Mouse (Mus musculus): ENCODE measurements around the gene Epha2. TPM values are rescaled to one million over a fixed set of nuclear protein-coding genes. Genes with fewer than 3 reads are reported as not detected.
A peak's percentile ranks its signal among the peaks of the same experiment; 100 is the strongest.

The Epha2 gene
- polyA plus RNA-seq, 1 experiment from 2014 or later, result 1.6 TPM

DNA sequence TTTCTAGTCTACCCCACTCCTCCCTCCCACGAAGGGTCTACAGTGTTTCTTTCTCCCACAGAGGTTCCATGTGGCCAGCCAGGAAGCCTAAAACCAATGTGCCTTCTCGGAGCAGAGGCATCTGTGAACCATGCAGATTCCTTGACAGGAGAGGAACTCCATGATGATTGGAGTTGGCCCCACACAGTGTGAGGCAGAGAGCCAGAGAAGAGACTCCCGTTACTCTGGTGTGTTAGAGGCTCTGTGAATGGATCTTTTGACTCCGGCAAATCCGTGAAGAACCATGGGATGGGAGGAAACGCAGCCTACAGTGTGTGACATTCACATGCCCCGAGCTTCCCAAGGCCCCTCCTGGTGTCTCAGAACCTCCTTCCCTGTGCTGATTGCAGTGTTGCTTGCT lies 42.5 kb downstream of the Epha2 start:
- no peak for ATAC-seq (replicated peaks)
- Histone ChIP-seq H3K4me3 (no peak overlapping the region), H3K36me3 (replicated peaks) (no peaks in the 10 kb centered on the region), H3K27me3 (replicated peaks) (no peaks in the 10 kb centered on the region), H3K9ac (no peak overlapping the region), H3K4me1 (peaks cover 4% of the 10 kb centered on the region; the same call in 1 of the 2 replicates), H3K4me2 (no peak overlapping the region), H3K27ac (no peak overlapping the region), H3K9me3 (no peaks in the 10 kb centered on the region)
- 54% methylated on average over 7 of the region's 7 CpGs for WGBS

DNA sequence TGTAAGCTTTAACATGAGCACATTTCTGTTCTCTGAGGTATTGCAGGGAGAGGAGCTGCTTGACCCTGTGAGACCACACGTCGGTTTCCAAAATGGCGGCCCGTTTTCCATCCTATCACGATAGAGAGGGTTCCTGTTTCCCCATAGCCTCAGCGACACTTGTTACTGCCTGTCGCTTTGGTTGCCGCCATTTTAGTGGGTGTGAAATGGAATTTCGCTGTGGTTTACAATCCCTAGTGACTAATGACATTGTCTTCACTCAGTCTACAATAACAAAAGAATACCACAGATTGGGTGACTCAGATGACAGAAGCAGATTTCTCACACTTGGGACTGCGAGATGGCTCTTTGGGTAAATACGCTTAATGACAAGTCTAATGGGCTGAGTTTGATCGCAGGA lies 44.2 kb downstream of the Epha2 start:
- Histone ChIP-seq H3K4me3 (no peak overlapping the region), H3K9me3 (no peaks in the 10 kb centered on the region), H3K4me2 (no peak overlapping the region), H3K4me1 (no peaks in the 10 kb centered on the region), H3K36me3 (replicated peaks) (no peaks in the 10 kb centered on the region), H3K27ac (no peak overlapping the region), H3K27me3 (replicated peaks) (no peaks in the 10 kb centered on the region), H3K9ac (no peak overlapping the region)
- 92% methylated on average over 12 of the region's 12 CpGs for WGBS
- no peak for ATAC-seq (replicated peaks)

DNA sequence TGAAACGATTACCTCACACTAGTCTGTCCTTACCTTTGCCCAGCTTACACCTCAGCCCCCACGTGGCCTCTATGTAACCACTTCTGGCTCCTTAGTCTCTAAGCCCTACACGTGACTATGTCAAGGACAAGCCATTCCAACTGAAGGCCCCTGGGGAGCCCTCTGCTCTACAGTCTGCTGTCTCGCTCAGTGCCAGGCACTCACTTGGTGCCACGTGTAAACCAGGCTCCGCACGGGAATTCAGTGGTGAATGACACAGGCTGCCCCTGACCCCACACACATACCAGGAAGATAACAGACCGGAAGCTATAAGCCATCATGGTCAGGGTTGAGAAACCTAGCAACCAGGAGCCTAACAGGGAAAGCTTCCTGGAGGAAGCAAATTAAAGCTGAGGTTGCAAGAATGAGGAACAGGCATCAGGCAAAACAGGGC lies 46.3 kb downstream of the Epha2 start:
- 71% methylated on average over 8 of the region's 8 CpGs for WGBS

DNA sequence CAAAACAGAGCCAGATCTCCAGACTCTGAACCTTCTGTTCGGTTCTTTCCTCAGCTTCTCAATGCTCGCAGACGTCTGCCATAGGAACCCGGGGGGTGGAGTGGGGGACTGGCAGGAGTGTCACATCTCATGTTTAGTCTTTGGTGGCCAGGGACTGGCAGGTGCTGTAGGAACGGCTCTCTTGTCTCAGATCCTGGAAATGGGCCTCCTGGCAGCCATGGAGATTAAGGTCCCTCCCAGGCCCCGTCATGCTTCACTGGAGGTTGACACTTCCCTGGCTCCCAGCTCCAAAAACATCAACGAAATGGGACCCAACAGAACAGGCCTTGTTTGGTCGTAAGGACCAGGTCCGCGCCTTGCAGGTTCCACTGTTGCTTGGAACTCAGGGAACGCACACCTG lies 47.6 kb downstream of the Epha2 start:
- WGBS, result 58% methylated on average over 11 of the region's 11 CpGs
- no peak overlapping the region for H3K4me2 ChIP-seq
- no peak overlapping the region for H3K9ac ChIP-seq
- no peaks in the 10 kb centered on the region for H3K27me3 ChIP-seq (replicated peaks)
- H3K4me1 ChIP-seq, result no peaks in the 10 kb centered on the region
- ATAC-seq (replicated peaks), result no peak
- H3K36me3 ChIP-seq (replicated peaks), result no peaks in the 10 kb centered on the region
- H3K4me3 ChIP-seq, result no peak overlapping the region
- no peaks in the 10 kb centered on the region for H3K9me3 ChIP-seq
- H3K27ac ChIP-seq, result no peak overlapping the region

More for the DNA sequence above, 46.3 kb downstream of the Epha2 start:
- Histone ChIP-seq H3K36me3 (replicated peaks) (no peaks in the 10 kb centered on the region), H3K9ac (no peak overlapping the region), H3K4me3 (no peak overlapping the region), H3K4me1 (no peaks in the 10 kb centered on the region), H3K9me3 (no peaks in the 10 kb centered on the region), H3K27ac (no peak overlapping the region), H3K27me3 (replicated peaks) (no peaks in the 10 kb centered on the region), H3K4me2 (no peak overlapping the region)
- no peak for ATAC-seq (replicated peaks)

DNA sequence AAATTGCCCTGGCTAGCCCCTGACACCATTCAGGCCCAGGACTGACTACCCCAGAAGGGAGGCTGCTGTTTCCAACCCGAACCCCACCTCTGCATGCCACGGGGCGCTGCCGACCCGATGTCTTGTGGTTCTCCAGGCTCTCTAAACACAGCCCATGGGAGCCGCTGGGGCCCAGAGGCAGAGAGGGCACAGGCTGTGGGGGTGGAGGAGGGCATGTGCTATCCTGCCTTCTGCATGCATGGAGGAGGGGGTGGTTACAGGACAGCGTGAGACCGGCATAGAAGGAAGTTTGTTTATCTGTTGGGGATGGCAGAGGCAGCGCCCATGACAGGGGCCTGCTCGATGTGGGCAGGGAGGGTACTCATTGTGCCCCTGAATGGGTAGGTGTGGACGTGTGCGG lies 49.0 kb downstream of the Epha2 start:
- no peaks in the 10 kb centered on the region for H3K27me3 ChIP-seq (replicated peaks)
- no peak overlapping the region for H3K27ac ChIP-seq
- H3K9me3 ChIP-seq, result no peaks in the 10 kb centered on the region
- WGBS, result 89% methylated on average over 12 of the region's 12 CpGs
- H3K4me3 ChIP-seq, result no peak overlapping the region
- no peak for ATAC-seq (replicated peaks)
- H3K9ac ChIP-seq, result no peak overlapping the region
- no peaks in the 10 kb centered on the region for H3K36me3 ChIP-seq (replicated peaks)
- no peak overlapping the region for H3K4me2 ChIP-seq
- no peaks in the 10 kb centered on the region for H3K4me1 ChIP-seq

DNA sequence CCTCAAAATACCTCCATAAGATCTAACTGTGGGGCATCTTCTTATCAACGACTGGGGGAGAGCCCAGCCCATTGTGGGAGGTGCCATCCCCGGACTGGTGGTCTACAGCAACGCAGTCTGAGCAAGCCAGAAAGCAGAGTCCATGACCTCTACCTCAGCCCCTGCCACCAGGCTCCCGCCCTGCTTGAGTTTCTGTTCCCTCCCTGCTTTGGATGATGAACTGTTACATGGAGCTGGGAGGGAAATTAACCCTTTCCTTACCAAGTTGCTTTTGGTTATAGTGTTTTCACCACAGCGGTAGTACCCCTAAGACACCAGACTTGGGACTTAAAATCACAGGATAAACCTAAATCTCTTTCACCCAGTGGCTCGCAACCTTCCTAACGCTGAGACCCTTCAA lies 50.9 kb downstream of the Epha2 start:
- no peak overlapping the region for H3K4me2 ChIP-seq
- H3K27ac ChIP-seq, result no peak overlapping the region
- H3K27me3 ChIP-seq (replicated peaks), result no peaks in the 10 kb centered on the region
- H3K36me3 ChIP-seq (replicated peaks), result no peaks in the 10 kb centered on the region
- H3K9me3 ChIP-seq, result no peaks in the 10 kb centered on the region
- no peaks in the 10 kb centered on the region for H3K4me1 ChIP-seq
- ATAC-seq (replicated peaks), result no peak
- WGBS, result 73% methylated on average over 7 of the region's 7 CpGs
- no peak overlapping the region for H3K4me3 ChIP-seq
- H3K9ac ChIP-seq, result no peak overlapping the region

DNA sequence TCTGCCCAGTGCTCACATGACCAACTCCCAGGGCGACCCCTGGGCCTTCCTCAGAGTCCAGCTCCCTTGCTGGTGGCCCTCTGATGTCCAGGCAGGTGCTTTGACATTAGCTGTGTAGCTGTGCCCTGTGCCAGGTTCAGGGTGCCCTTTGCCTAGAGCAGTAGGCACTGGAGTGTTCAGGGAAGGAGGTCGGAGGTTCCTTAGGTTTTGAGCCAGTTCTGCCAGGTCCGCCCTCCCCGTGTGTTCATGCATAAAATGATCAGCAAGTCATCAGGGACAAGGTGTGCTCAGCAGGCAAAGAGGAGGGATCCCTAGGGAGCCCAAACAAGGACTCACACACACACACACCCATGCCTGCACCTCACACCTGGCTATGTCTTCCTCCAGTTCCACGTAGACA lies 51.9 kb downstream of the Epha2 start:
- H3K9me3 ChIP-seq, result no peaks in the 10 kb centered on the region
- H3K9ac ChIP-seq, result no peak overlapping the region
- H3K4me3 ChIP-seq, result no peak overlapping the region
- no peaks in the 10 kb centered on the region for H3K36me3 ChIP-seq (replicated peaks)
- no peak overlapping the region for H3K27ac ChIP-seq
- no peaks in the 10 kb centered on the region for H3K4me1 ChIP-seq
- no peak overlapping the region for H3K4me2 ChIP-seq
- ATAC-seq (replicated peaks), result no peak
- WGBS, result 76% methylated on average over 5 of the region's 5 CpGs
- H3K27me3 ChIP-seq (replicated peaks), result no peaks in the 10 kb centered on the region

DNA sequence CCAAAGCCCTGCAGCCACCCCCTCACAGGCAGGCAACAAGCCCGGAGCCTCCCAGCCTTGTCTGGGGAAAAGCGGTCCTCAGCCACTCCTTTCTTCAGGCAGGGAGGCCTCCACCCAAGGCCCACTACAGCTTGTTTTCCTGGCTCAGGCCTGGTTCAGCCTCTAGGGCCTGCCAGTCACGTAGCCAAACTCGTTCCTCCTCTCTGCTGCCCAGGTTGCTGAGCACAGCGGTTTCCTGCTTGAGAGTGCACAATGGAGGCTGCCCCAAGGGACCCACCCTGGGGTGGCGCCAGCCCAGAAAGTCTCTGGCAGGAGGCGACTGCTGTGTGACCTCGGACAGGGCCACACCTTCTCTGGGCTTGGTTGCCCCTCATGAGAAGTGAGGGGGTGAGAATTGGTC lies 52.8 kb downstream of the Epha2 start:
- Histone ChIP-seq H3K4me2 (no peak overlapping the region), H3K27ac (no peak overlapping the region), H3K4me3 (no peak overlapping the region), H3K36me3 (replicated peaks) (no peaks in the 10 kb centered on the region), H3K27me3 (replicated peaks) (no peaks in the 10 kb centered on the region), H3K9me3 (no peaks in the 10 kb centered on the region), H3K4me1 (no peaks in the 10 kb centered on the region), H3K9ac (no peak overlapping the region)
- no peak for ATAC-seq (replicated peaks)
- WGBS, result 69% methylated on average over 8 of the region's 8 CpGs

DNA sequence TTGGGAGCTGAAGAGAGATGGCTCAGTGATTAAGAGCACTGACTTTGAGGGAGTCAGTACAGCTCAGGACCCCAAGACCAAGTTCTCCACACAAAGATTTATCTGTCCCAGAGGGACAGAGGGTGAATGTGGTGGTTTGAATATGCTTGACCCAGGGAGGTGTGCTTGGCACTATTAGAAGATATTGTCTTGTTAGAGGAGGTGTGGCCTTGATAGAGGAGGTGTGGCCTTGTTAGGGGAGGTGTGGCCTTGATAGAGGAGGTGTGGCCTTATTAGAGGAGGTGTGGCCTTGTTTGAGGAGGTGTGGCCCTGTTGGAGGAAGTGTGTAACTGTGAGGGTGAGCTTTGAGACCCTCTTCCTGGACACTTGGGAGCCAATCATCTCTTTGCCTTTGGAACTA lies 56.8 kb downstream of the Epha2 start:
- no peaks in the 10 kb centered on the region for H3K9me3 ChIP-seq
- no peaks in the 10 kb centered on the region for H3K36me3 ChIP-seq (replicated peaks)
- no peak overlapping the region for H3K27ac ChIP-seq
- no peak overlapping the region for H3K4me3 ChIP-seq
- H3K4me1 ChIP-seq, result no peaks in the 10 kb centered on the region
- ATAC-seq (replicated peaks), result no peak
- no peak overlapping the region for H3K4me2 ChIP-seq
- 0 out of 2 replicates have a peak, but pooled peaks cover 4% of the 10 kb centered on the region for H3K27me3 ChIP-seq (replicated peaks)
- H3K9ac ChIP-seq, result no peak overlapping the region

DNA sequence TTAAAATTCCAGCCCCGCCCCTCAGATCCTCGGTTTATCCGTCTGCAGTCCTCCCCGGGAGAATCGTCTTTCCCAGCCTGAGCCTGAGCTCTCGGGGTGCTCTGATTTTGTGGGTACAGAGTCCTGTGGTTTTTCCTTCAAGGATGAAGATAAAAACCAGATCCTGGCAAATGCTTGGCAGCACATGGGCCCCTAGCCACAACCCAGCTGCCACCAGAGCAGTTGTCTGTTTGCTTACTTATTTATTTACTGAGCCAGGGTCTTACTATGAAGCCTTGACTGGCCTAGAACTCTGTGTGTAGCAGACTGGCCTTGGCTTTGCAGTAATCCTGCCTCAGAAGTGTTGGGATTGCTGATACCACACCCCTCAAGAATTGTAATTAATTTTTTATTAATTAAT lies 58.2 kb downstream of the Epha2 start:
- WGBS, result 90% methylated on average over 6 of the region's 6 CpGs

DNA sequence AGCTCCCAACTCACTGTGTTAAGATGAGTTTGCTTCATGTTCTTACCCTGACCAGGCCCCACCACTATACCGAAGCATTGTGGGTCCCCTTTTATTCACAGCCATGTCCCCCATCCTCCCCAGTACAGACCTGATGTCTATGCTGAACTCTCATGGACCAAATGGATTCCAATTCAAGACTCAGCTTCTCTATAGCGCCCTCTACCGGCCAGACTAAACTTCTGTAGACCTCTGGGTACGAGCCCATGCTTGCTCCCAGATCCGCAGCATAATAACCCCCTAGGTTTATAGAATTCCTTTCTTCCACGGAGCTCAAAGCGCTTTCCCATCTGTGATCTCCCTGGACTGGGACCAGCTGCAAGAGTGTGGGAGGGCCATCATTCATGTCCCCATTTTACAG lies 59.8 kb downstream of the Epha2 start:
- H3K36me3 ChIP-seq (replicated peaks), result no peaks in the 10 kb centered on the region
- 32% methylated on average over 7 of the region's 7 CpGs for WGBS
- ATAC-seq (replicated peaks), result no peak

More for the DNA sequence above, 58.2 kb downstream of the Epha2 start:
- no peaks in the 10 kb centered on the region for H3K9me3 ChIP-seq
- no peak overlapping the region for H3K4me3 ChIP-seq
- H3K9ac ChIP-seq, result no peak overlapping the region
- no peaks in the 10 kb centered on the region for H3K36me3 ChIP-seq (replicated peaks)
- peaks cover 5% of the 10 kb centered on the region; the same call in 1 of the 2 replicates for H3K27me3 ChIP-seq (replicated peaks)
- H3K27ac ChIP-seq, result no peak overlapping the region
- H3K4me2 ChIP-seq, result no peak overlapping the region
- no peak for ATAC-seq (replicated peaks)
- H3K4me1 ChIP-seq, result no peaks in the 10 kb centered on the region

DNA sequence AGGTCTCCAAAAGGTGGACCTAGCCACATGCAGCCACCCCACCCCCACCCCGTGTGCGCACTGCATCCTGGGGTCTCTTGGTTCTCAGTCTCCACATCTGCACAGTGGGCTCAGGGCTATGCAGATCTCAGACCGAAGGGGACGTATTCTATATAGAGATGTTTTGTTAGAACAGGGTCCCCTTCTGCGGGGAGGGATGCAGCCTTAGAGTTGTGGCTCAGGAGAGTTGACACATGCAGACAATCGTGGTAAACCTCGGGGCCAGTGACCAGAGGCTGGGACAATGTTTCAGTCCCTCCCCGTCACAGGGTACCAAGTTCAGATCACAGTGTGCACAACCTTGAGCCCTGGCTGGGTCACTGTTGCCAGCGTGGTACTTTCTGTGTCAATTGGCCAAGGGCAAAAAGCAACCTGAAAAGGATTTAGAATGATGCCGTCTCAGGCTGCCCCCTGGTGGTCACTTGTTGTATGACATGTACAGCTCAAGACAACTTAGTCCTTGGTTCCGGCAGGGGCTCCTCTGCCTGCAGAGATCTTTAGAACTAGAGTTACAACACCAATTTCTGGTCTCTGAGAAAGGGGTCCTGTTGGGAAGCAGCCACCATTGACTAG lies 62.0 kb downstream of the Epha2 start:
- peaks cover 28% of the 10 kb centered on the region for H3K27me3 ChIP-seq (replicated peaks)
- no peaks in the 10 kb centered on the region for H3K9me3 ChIP-seq
- H3K9ac ChIP-seq, result no peak overlapping the region
- peak; percentile 32; the same call in 1 of the 2 replicates for ATAC-seq (replicated peaks)
- 0 out of 2 replicates have a peak, but pooled peaks cover 6% of the 10 kb centered on the region for H3K4me1 ChIP-seq
- WGBS, result 27% methylated on average over 11 of the region's 11 CpGs
- no peak overlapping the region for H3K27ac ChIP-seq
- H3K4me3 ChIP-seq, result no peak overlapping the region
- H3K4me2 ChIP-seq, result no peak overlapping the region
- no peaks in the 10 kb centered on the region for H3K36me3 ChIP-seq (replicated peaks)

More for the DNA sequence above, 59.8 kb downstream of the Epha2 start:
- Histone ChIP-seq H3K4me3 (no peak overlapping the region), H3K27ac (no peak overlapping the region), H3K4me2 (no peak overlapping the region), H3K9ac (no peak overlapping the region), H3K9me3 (no peaks in the 10 kb centered on the region), H3K4me1 (no peaks in the 10 kb centered on the region), H3K27me3 (replicated peaks) (peaks cover 18% of the 10 kb centered on the region)

DNA sequence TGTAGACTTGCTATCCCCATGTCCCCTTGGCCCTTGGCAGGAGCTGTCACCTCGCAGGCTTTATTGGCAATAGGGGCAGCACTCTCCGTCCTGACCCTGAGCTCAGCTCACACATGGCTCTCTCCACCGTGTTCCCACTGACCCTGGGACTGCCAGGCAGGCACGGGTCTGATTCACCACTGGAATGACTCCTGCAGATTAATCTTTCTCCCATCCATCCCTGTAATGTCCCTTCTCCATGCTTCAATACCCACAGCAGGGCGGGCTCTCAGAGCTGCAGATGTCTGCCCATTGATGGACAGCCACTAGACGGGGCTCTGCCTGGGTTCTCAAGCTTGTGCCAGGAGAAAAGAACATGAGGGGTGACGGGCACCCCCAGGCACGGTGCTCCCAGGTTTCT lies 64.1 kb downstream of the Epha2 start:
- Histone ChIP-seq H3K4me3 (no peak overlapping the region), H3K4me2 (no peak overlapping the region), H3K27ac (no peak overlapping the region), H3K36me3 (replicated peaks) (no peaks in the 10 kb centered on the region), H3K4me1 (peaks cover 12% of the 10 kb centered on the region; the same call in 1 of the 2 replicates), H3K9ac (no peak overlapping the region), H3K9me3 (no peaks in the 10 kb centered on the region), H3K27me3 (replicated peaks) (peaks cover 28% of the 10 kb centered on the region)
- no peak for ATAC-seq (replicated peaks)
- 56% methylated on average over 8 of the region's 8 CpGs for WGBS

Data from midbrain, embryonic 15.5 days (tissue).